Mouse (Mus musculus): ENCODE results near the gene Hpf1.

GRCm38 (mm10) chr8:60956847-60957246 lies 66.6 kb downstream of the Hpf1 start:
- no peak for TF ChIP-seq EP300 (IDR thresholded peaks at IDR 0.05; ENCODE audit: low read depth)
- TF ChIP-seq CTCF (IDR thresholded peaks at IDR 0.05; ENCODE audit: low read depth), result no peak
